In genomic region chr5:71249273-71249672, GRCm38 (mm10) we compare ENCODE assay signal across 19 mouse cellular contexts.
DNase-seq lines count a peak whose midpoint lies in the region; ATAC-seq and TF ChIP-seq lines count a peak whose summit lies in the region.
"Had no signal": no experiment of that assay in that cellular context is flagged by ENCODE, and none has a peak within 500 bp of the region (broad histone marks: within the 10 kb centered on the region; RNA-seq: fewer than 3 reads in every experiment).

No protein-coding gene starts in this region.

- ATAC-seq in forebrain, embryonic 15.5 days (replicated peaks): peak; percentile 86
- ATAC-seq in midbrain, embryonic 14.5 days (ENCODE audit: low FRiP score, low TSS enrichment): no peak; the same call in 1 of the 2 replicates
- ATAC-seq in midbrain, embryonic 11.5 days (ENCODE audit: low FRiP score): no peak
- peak; percentile 70 for ATAC-seq in forebrain, postnatal 0 days
- no peak for ATAC-seq in lung, postnatal 0 days
- ATAC-seq: activated CD4-positive, CD25-positive, alpha-beta regulatory T cell, adult 4 months; Patski had no signal

- TF ChIP-seq CTCF in brain, embryonic 14.5 days (IDR thresholded peaks at IDR 0.05; ENCODE audit: borderline replicate concordance, extremely low read depth, insufficient read depth, insufficient read length): no peak
- no peak for TF ChIP-seq CTCF in forebrain, postnatal 0 days (IDR thresholded peaks at IDR 0.05; ENCODE audit: low read depth)
- no peak for TF ChIP-seq CTCF in lung, postnatal 0 days (IDR thresholded peaks at IDR 0.05)

- H3K9me3 ChIP-seq in forebrain, embryonic 15.5 days: no peaks in the 10 kb centered on the region
- H3K9me3 ChIP-seq in forebrain, embryonic 10.5 days: no peaks in the 10 kb centered on the region
- H3K9me3 ChIP-seq in midbrain, embryonic 14.5 days (ENCODE audit: control insufficient read depth, low read length): no peaks in the 10 kb centered on the region
- H3K9me3 ChIP-seq in midbrain, embryonic 11.5 days (ENCODE audit: control insufficient read depth, low read length): no peaks in the 10 kb centered on the region
- H3K9me3 ChIP-seq in forebrain, postnatal 0 days (ENCODE audit: low read length): no peaks in the 10 kb centered on the region
- no peaks in the 10 kb centered on the region for H3K9me3 ChIP-seq in lung, postnatal 0 days (ENCODE audit: low read length)
- H3K9me3 ChIP-seq: embryonic facial prominence, embryonic 10.5 days; heart, embryonic 15.5 days; hindbrain, embryonic 10.5 days had no signal

- DNase-seq in forebrain, embryonic 10.5 days (ENCODE audit: extremely low spot score, low spot score): no peak
- peak; percentile 35 for DNase-seq in midbrain, embryonic 14.5 days
- DNase-seq in midbrain, embryonic 11.5 days (ENCODE audit: low spot score, missing footprints): no peak
- peak; percentile 75 for DNase-seq in brain, embryonic 14.5 days (ENCODE audit: low read depth)
- DNase-seq in forebrain, postnatal 0 days: peak; percentile 50
- no peak for DNase-seq in lung, postnatal 0 days (ENCODE audit: low spot score)
- DNase-seq: adrenal gland, postnatal 14 days; cerebellum, adult 2 months; gastrocnemius, postnatal 14 days; heart, adult 2 months had no signal

- no peak overlapping the region for H3K4me2 ChIP-seq in forebrain, embryonic 15.5 days (replicated peaks)
- no peak overlapping the region for H3K4me2 ChIP-seq in midbrain, embryonic 14.5 days (ENCODE audit: low read length)
- H3K4me2 ChIP-seq in midbrain, embryonic 11.5 days: no peak overlapping the region
- H3K4me2 ChIP-seq in forebrain, postnatal 0 days (ENCODE audit: low read depth): no peak overlapping the region
- H3K4me2 ChIP-seq in lung, postnatal 0 days (replicated peaks; ENCODE audit: low read depth, low read length): no peak overlapping the region
- H3K4me2 ChIP-seq: heart, embryonic 11.5 days; heart, embryonic 15.5 days; hindbrain, embryonic 14.5 days had no signal

- H3K27me3 ChIP-seq in forebrain, embryonic 15.5 days: no peaks in the 10 kb centered on the region
- H3K27me3 ChIP-seq in forebrain, embryonic 10.5 days (ENCODE audit: poor library complexity, severe bottlenecking): no peaks in the 10 kb centered on the region
- no peaks in the 10 kb centered on the region for H3K27me3 ChIP-seq in midbrain, embryonic 14.5 days (ENCODE audit: control insufficient read depth, insufficient read depth, low read length)
- no peaks in the 10 kb centered on the region for H3K27me3 ChIP-seq in midbrain, embryonic 11.5 days (ENCODE audit: control insufficient read depth, insufficient read depth, low read length)
- H3K27me3 ChIP-seq in forebrain, postnatal 0 days (ENCODE audit: insufficient read depth, low read length): no peaks in the 10 kb centered on the region
- no peaks in the 10 kb centered on the region for H3K27me3 ChIP-seq in lung, postnatal 0 days (replicated peaks; ENCODE audit: insufficient read depth, low read length)
- H3K27me3 ChIP-seq: CH12.LX; heart, embryonic 15.5 days; Patski had no signal

- H3K4me1 ChIP-seq in forebrain, embryonic 15.5 days: peaks cover 21% of the 10 kb centered on the region
- no peaks in the 10 kb centered on the region for H3K4me1 ChIP-seq in forebrain, embryonic 10.5 days
- peaks cover 4% of the 10 kb centered on the region; the same call in 1 of the 2 replicates for H3K4me1 ChIP-seq in midbrain, embryonic 14.5 days (ENCODE audit: control insufficient read depth, insufficient read depth, low read length)
- H3K4me1 ChIP-seq in midbrain, embryonic 11.5 days (ENCODE audit: control insufficient read depth, insufficient read depth, low read length): no peaks in the 10 kb centered on the region
- peaks cover 12% of the 10 kb centered on the region for H3K4me1 ChIP-seq in forebrain, postnatal 0 days (ENCODE audit: insufficient read depth)
- no peaks in the 10 kb centered on the region for H3K4me1 ChIP-seq in lung, postnatal 0 days (ENCODE audit: insufficient read depth, low read depth, low read length)
- H3K4me1 ChIP-seq: embryonic facial prominence, embryonic 10.5 days; heart, embryonic 15.5 days; hindbrain, embryonic 10.5 days had no signal

- no peak for TF ChIP-seq EP300 in lung, postnatal 0 days (IDR thresholded peaks at IDR 0.05)

- no peak overlapping the region for H3K9ac ChIP-seq in forebrain, embryonic 15.5 days (replicated peaks)
- no peak overlapping the region for H3K9ac ChIP-seq in midbrain, embryonic 14.5 days (replicated peaks; ENCODE audit: low read length)
- no peak overlapping the region for H3K9ac ChIP-seq in midbrain, embryonic 11.5 days (ENCODE audit: low read length)
- H3K9ac ChIP-seq in forebrain, postnatal 0 days: no peak overlapping the region
- no peak overlapping the region for H3K9ac ChIP-seq in lung, postnatal 0 days (replicated peaks; ENCODE audit: low read depth)
- H3K9ac ChIP-seq: heart, embryonic 15.5 days; hindbrain, embryonic 14.5 days had no signal

- no peak for TF ChIP-seq POLR2A in brain, embryonic 14.5 days (IDR thresholded peaks at IDR 0.05; ENCODE audit: borderline replicate concordance, extremely low read depth, insufficient read depth, insufficient read length, poor library complexity, severe bottlenecking)

- 41% methylated on average over 2 of the region's 2 CpGs for WGBS in forebrain, embryonic 15.5 days
- 89% methylated on average over 2 of the region's 2 CpGs for WGBS in forebrain, embryonic 10.5 days
- 56% methylated on average over 2 of the region's 2 CpGs for WGBS in midbrain, embryonic 14.5 days
- 81% methylated on average over 2 of the region's 2 CpGs for WGBS in midbrain, embryonic 11.5 days
- 29% methylated on average over 2 of the region's 2 CpGs for WGBS in forebrain, postnatal 0 days
- WGBS in lung, postnatal 0 days: 69% methylated on average over 2 of the region's 2 CpGs

- H3K4me3 ChIP-seq in forebrain, embryonic 15.5 days: no peak overlapping the region
- H3K4me3 ChIP-seq in forebrain, embryonic 10.5 days: no peak overlapping the region
- no peak overlapping the region for H3K4me3 ChIP-seq in midbrain, embryonic 14.5 days (replicated peaks; ENCODE audit: low read depth, low read length)
- H3K4me3 ChIP-seq in midbrain, embryonic 11.5 days (ENCODE audit: low read depth, low read length): no peak overlapping the region
- no peak overlapping the region for H3K4me3 ChIP-seq in forebrain, postnatal 0 days (ENCODE audit: low read depth, low read length)
- no peak overlapping the region for H3K4me3 ChIP-seq in lung, postnatal 0 days (ENCODE audit: low read depth, low read length)
- H3K4me3 ChIP-seq: embryonic facial prominence, embryonic 10.5 days; heart, adult 2 months; heart, embryonic 15.5 days; hindbrain, embryonic 10.5 days had no signal

- H3K27ac ChIP-seq in forebrain, embryonic 15.5 days (replicated peaks): peak overlapping the region; percentile 88
- no peak overlapping the region for H3K27ac ChIP-seq in forebrain, embryonic 10.5 days
- H3K27ac ChIP-seq in midbrain, embryonic 14.5 days (replicated peaks; ENCODE audit: low read depth, low read length): no peak overlapping the region
- no peak overlapping the region for H3K27ac ChIP-seq in midbrain, embryonic 11.5 days (ENCODE audit: low read depth, low read length)
- peak overlapping the region; percentile 78 for H3K27ac ChIP-seq in forebrain, postnatal 0 days (ENCODE audit: low read depth, low read length)
- H3K27ac ChIP-seq in lung, postnatal 0 days (ENCODE audit: low read length): no peak overlapping the region
- H3K27ac ChIP-seq: embryonic facial prominence, embryonic 10.5 days; heart, adult 2 months; heart, embryonic 15.5 days; hindbrain, embryonic 10.5 days had no signal

- no peaks in the 10 kb centered on the region for H3K36me3 ChIP-seq in forebrain, embryonic 15.5 days
- H3K36me3 ChIP-seq in forebrain, embryonic 10.5 days (replicated peaks): no peaks in the 10 kb centered on the region
- H3K36me3 ChIP-seq in midbrain, embryonic 14.5 days (ENCODE audit: control insufficient read depth, insufficient read depth, low read length): no peaks in the 10 kb centered on the region
- H3K36me3 ChIP-seq in midbrain, embryonic 11.5 days (ENCODE audit: control insufficient read depth, insufficient read depth, low read length): no peaks in the 10 kb centered on the region
- no peaks in the 10 kb centered on the region for H3K36me3 ChIP-seq in forebrain, postnatal 0 days (ENCODE audit: insufficient read depth)
- no peaks in the 10 kb centered on the region for H3K36me3 ChIP-seq in lung, postnatal 0 days (ENCODE audit: insufficient read depth, low read length)
- H3K36me3 ChIP-seq: embryonic facial prominence, embryonic 10.5 days; heart, embryonic 15.5 days; hindbrain, embryonic 10.5 days had no signal

Comparison
In these comparisons a context has a peak if more than half of its experiments do, and no peak if none do; other contexts are left out.
1. H3K27ac ChIP-seq: peak in forebrain, embryonic 15.5 days (single experiment) and forebrain, postnatal 0 days (single experiment); none in forebrain, embryonic 10.5 days (single experiment), midbrain, embryonic 14.5 days (single experiment), midbrain, embryonic 11.5 days (single experiment) and lung, postnatal 0 days (single experiment).
2. DNase-seq: peak in midbrain, embryonic 14.5 days (single experiment), brain, embryonic 14.5 days (single experiment) and forebrain, postnatal 0 days (single experiment); none in forebrain, embryonic 10.5 days (single experiment), midbrain, embryonic 11.5 days (single experiment) and lung, postnatal 0 days (single experiment).
3. ATAC-seq: peak in forebrain, embryonic 15.5 days (single experiment) and forebrain, postnatal 0 days (single experiment); none in midbrain, embryonic 14.5 days (single experiment), midbrain, embryonic 11.5 days (single experiment) and lung, postnatal 0 days (single experiment).